ENCODE assay signal across 10 mouse cellular contexts in the genomic region with DNA sequence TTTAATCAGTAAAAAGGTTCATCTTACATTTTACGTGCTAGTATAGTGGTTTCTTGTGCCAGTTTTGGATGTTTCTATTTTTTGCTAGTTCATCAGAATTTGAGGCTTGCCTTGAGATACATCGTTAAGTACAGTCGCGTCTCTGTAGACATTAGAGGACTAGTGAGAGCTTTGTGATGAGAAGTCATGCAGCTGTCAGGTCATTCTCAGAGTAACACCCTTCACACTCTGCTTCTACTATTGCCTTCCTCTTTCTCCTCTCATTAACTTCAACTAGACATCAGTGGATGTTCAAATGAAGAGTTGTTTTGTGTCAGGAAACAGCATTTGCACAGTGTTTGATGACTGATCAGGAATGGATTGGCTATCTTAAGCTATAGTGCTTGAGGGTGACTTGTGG. TPM values are rescaled to one million over a fixed set of nuclear protein-coding genes. Genes with fewer than 3 reads are reported as not detected.
DNase-seq lines count a peak whose midpoint lies in the region; ATAC-seq and TF ChIP-seq lines count a peak whose summit lies in the region.
"Had no signal": no experiment of that assay in that cellular context is flagged by ENCODE, and none has a peak within 500 bp of the region (broad histone marks: within the 10 kb centered on the region; RNA-seq: fewer than 3 reads in every experiment).

No protein-coding gene starts in this region.

- peak overlapping the region; percentile 100 for H3K4me3 ChIP-seq in lung, embryonic 14.5 days (ENCODE audit: low read depth, low read length)
- H3K4me3 ChIP-seq in embryonic facial prominence, embryonic 15.5 days (replicated peaks) = peak overlapping the region; percentile 92
- H3K4me3 ChIP-seq in intestine, embryonic 16.5 days (ENCODE audit: low read length) = peak overlapping the region; percentile 85
- H3K4me3 ChIP-seq in neural tube, embryonic 14.5 days (ENCODE audit: low read depth, low read length) = peak overlapping the region; percentile 100

- DNase-seq in lung, embryonic 14.5 days = peak; percentile 50
- DNase-seq in lung, postnatal 14 days = no peak
- DNase-seq in spleen, adult 12 weeks (ENCODE audit: low spot score) = no peak
- no peak for DNase-seq in thymus, postnatal 4 days
- no peak for DNase-seq in layer of hippocampus, postnatal 10 days (ENCODE audit: low spot score in 2 of 2)
- DNase-seq: adrenal gland, postnatal 36 days; layer of hippocampus, postnatal 36 days had no signal

- no peaks in the 10 kb centered on the region for H3K27me3 ChIP-seq in lung, embryonic 14.5 days (ENCODE audit: insufficient read depth, low read length)
- H3K27me3 ChIP-seq in embryonic facial prominence, embryonic 15.5 days = no peaks in the 10 kb centered on the region
- H3K27me3 ChIP-seq in intestine, embryonic 16.5 days (replicated peaks; ENCODE audit: control insufficient read depth, insufficient read depth, low read length) = no peaks in the 10 kb centered on the region
- no peaks in the 10 kb centered on the region for H3K27me3 ChIP-seq in neural tube, embryonic 14.5 days (ENCODE audit: control insufficient read depth, insufficient read depth, low read length)

- no peak overlapping the region for H3K27ac ChIP-seq in lung, embryonic 14.5 days (ENCODE audit: low read depth)
- H3K27ac ChIP-seq in embryonic facial prominence, embryonic 15.5 days (replicated peaks) = no peak overlapping the region
- no peak overlapping the region for H3K27ac ChIP-seq in intestine, embryonic 16.5 days (ENCODE audit: low read length)
- no peak overlapping the region for H3K27ac ChIP-seq in neural tube, embryonic 14.5 days (ENCODE audit: low read depth, low read length)

- H3K4me1 ChIP-seq in lung, embryonic 14.5 days (ENCODE audit: insufficient read depth) = peaks cover 5% of the 10 kb centered on the region; the same call in 1 of the 2 replicates
- peaks cover 27% of the 10 kb centered on the region for H3K4me1 ChIP-seq in embryonic facial prominence, embryonic 15.5 days
- H3K4me1 ChIP-seq in intestine, embryonic 16.5 days (ENCODE audit: control insufficient read depth, insufficient read depth, low read length) = peaks cover 21% of the 10 kb centered on the region
- peaks cover 26% of the 10 kb centered on the region for H3K4me1 ChIP-seq in neural tube, embryonic 14.5 days (ENCODE audit: control insufficient read depth, insufficient read depth, low read length)

- peaks cover 15% of the 10 kb centered on the region for H3K36me3 ChIP-seq in lung, embryonic 14.5 days (ENCODE audit: insufficient read depth)
- peaks cover 12% of the 10 kb centered on the region; the same call in 1 of the 2 replicates for H3K36me3 ChIP-seq in embryonic facial prominence, embryonic 15.5 days
- no peaks in the 10 kb centered on the region for H3K36me3 ChIP-seq in intestine, embryonic 16.5 days (ENCODE audit: control insufficient read depth, insufficient read depth, low read length)
- peaks cover 10% of the 10 kb centered on the region for H3K36me3 ChIP-seq in neural tube, embryonic 14.5 days (ENCODE audit: control insufficient read depth, insufficient read depth, low read length)

- 7% methylated on average over 4 of the region's 4 CpGs for WGBS in lung, embryonic 14.5 days
- whole genome bisulfite sequencing in embryonic facial prominence, embryonic 15.5 days = 7% methylated on average over 4 of the region's 4 CpGs
- 17% methylated on average over 4 of the region's 4 CpGs for WGBS in intestine, embryonic 16.5 days
- 28% methylated on average over 4 of the region's 4 CpGs for whole genome bisulfite sequencing in neural tube, embryonic 14.5 days

- H3K9ac ChIP-seq in lung, embryonic 14.5 days = peak overlapping the region; percentile 100
- H3K9ac ChIP-seq in embryonic facial prominence, embryonic 15.5 days = peak overlapping the region; percentile 26
- peak overlapping the region; percentile 31; the same call in 1 of the 2 replicates for H3K9ac ChIP-seq in intestine, embryonic 16.5 days (ENCODE audit: low read depth, low read length)
- no peak overlapping the region for H3K9ac ChIP-seq in neural tube, embryonic 14.5 days (replicated peaks; ENCODE audit: low read depth, low read length)

- H3K9me3 ChIP-seq in lung, embryonic 14.5 days (ENCODE audit: low read depth, low read length) = no peaks in the 10 kb centered on the region
- H3K9me3 ChIP-seq in embryonic facial prominence, embryonic 15.5 days (replicated peaks) = no peaks in the 10 kb centered on the region
- H3K9me3 ChIP-seq in intestine, embryonic 16.5 days (ENCODE audit: control insufficient read depth, low read length) = no peaks in the 10 kb centered on the region
- H3K9me3 ChIP-seq in neural tube, embryonic 14.5 days (ENCODE audit: control insufficient read depth, low read length) = no peaks in the 10 kb centered on the region

- no peak for ATAC-seq in lung, embryonic 14.5 days (ENCODE audit: insufficient read depth)
- ATAC-seq in embryonic facial prominence, embryonic 15.5 days (ENCODE audit: insufficient number of reproducible peaks, low FRiP score, low TSS enrichment, low read depth) = no peak
- ATAC-seq in intestine, embryonic 16.5 days = no peak
- no peak for ATAC-seq in neural tube, embryonic 14.5 days (ENCODE audit: low read depth)

- TF ChIP-seq CTCF in lung, embryonic 14.5 days (IDR thresholded peaks at IDR 0.05; ENCODE audit: low read depth) = no peak

- H3K4me2 ChIP-seq in lung, embryonic 14.5 days = peak overlapping the region; percentile 88
- peak overlapping the region; percentile 61 for H3K4me2 ChIP-seq in embryonic facial prominence, embryonic 15.5 days (replicated peaks)
- H3K4me2 ChIP-seq in intestine, embryonic 16.5 days (ENCODE audit: low read depth, low read length) = peak overlapping the region; percentile 48
- H3K4me2 ChIP-seq in neural tube, embryonic 14.5 days (ENCODE audit: low read depth, low read length) = peak overlapping the region; percentile 93

RNA-seq across cellular contexts. Expression of a gene that starts 1.9 kb away (rescaled TPM):
- 181 and 202 TPM in 2 replicates for polyA plus RNA-seq in lung, embryonic 14.5 days (2014; fragmentation: Nextera tagmentation; extraction: Ambion mirVana)
- polyA plus RNA-seq in embryonic facial prominence, embryonic 15.5 days (2015; fragmentation: Nextera tagmentation; extraction: Ambion mirVana) = 153 and 159 TPM in 2 replicates
- 101 and 106 TPM in 2 replicates for polyA plus RNA-seq in intestine, embryonic 16.5 days (2015; fragmentation: Nextera tagmentation; extraction: Ambion mirVana)
- 167 and 173 TPM in 2 replicates for polyA plus RNA-seq in neural tube, embryonic 14.5 days (2014; fragmentation: Nextera tagmentation; extraction: Ambion mirVana)
- total RNA-seq in layer of hippocampus, postnatal 10 days (2021) = 100 to 1,000 TPM; 115 TPM

RNA-seq across cellular contexts. Expression of a gene that starts 28.1 kb away (rescaled TPM):
- polyA plus RNA-seq in lung, embryonic 14.5 days (2014; fragmentation: Nextera tagmentation; extraction: Ambion mirVana) = 27.7 and 31.2 TPM in 2 replicates
- polyA plus RNA-seq in embryonic facial prominence, embryonic 15.5 days (2015; fragmentation: Nextera tagmentation; extraction: Ambion mirVana) = 25.0 and 25.5 TPM in 2 replicates
- polyA plus RNA-seq in intestine, embryonic 16.5 days (2015; fragmentation: Nextera tagmentation; extraction: Ambion mirVana) = 13.6 and 15.0 TPM in 2 replicates
- polyA plus RNA-seq in neural tube, embryonic 14.5 days (2014; fragmentation: Nextera tagmentation; extraction: Ambion mirVana) = 51.3 and 51.8 TPM in 2 replicates
- 10 to 100 TPM; 88.7 to 93.8 TPM for total RNA-seq in layer of hippocampus, postnatal 10 days (2021)
